Mouse (Mus musculus): ENCODE results near the gene Fnbp1l. TPM values are rescaled to one million over a fixed set of nuclear protein-coding genes. Genes with fewer than 3 reads are reported as not detected.

Gene Fnbp1l
- total and polyA plus RNA-seq, 3 experiments = 0.11 TPM; not detected in 2

GRCm38 (mm10) chr3:122515568-122516326 lies 103.8 kb downstream of the Fnbp1l start:
- ATAC-seq (ENCODE audit: extremely low read depth, insufficient number of reproducible peaks, low FRiP score, poor library complexity, severe bottlenecking) = no peak
- H3K9me3 ChIP-seq (replicated peaks) = no peaks in the 10 kb centered on the region
- no peaks in the 10 kb centered on the region for H3K36me3 ChIP-seq (replicated peaks)
- H3K27me3 ChIP-seq (ENCODE audit: insufficient read depth, low read length) = no peaks in the 10 kb centered on the region; the same call in 1 of the 2 replicates
- no peak overlapping the region for H3K4me3 ChIP-seq (ENCODE audit: low read depth, low read length)
- DNase-seq (ENCODE audit: low spot score) = no peak
- no peak for TF ChIP-seq GATA1 (IDR thresholded peaks at IDR 0.05; ENCODE audit: borderline replicate concordance, low read length)
- TF ChIP-seq GATA2 (IDR thresholded peaks at IDR 0.05; ENCODE audit: borderline replicate concordance, low read depth, low read length) = no peak
- TF ChIP-seq POLR2AphosphoS5 (IDR thresholded peaks at IDR 0.05; ENCODE audit: insufficient replicate concordance, low read depth, low read length) = no peak
- H3K4me1 ChIP-seq (ENCODE audit: insufficient read depth, low read depth, low read length) = no peaks in the 10 kb centered on the region

- no peaks in the 10 kb centered on the region for H3K36me3 ChIP-seq (replicated peaks)
- DNase-seq (ENCODE audit: low spot score) (no peak), ATAC-seq (ENCODE audit: extremely low read depth, insufficient number of reproducible peaks, low FRiP score, poor library complexity, severe bottlenecking) (no peak)
- TF ChIP-seq POLR2AphosphoS5 (IDR thresholded peaks at IDR 0.05; ENCODE audit: insufficient replicate concordance, low read depth, low read length) (no peak), TAL1 (conservative IDR thresholded peaks at IDR 0.05; ENCODE audit: low read depth, low read length) (no peak), GATA1 (IDR thresholded peaks at IDR 0.05; ENCODE audit: borderline replicate concordance, low read length) (no peak), CTCF (IDR thresholded peaks at IDR 0.05; ENCODE audit: low read depth, low read length) (no peak), GATA2 (IDR thresholded peaks at IDR 0.05; ENCODE audit: borderline replicate concordance, low read depth, low read length) (no peak)
- no peaks in the 10 kb centered on the region for H3K9me3 ChIP-seq (replicated peaks)
- no peaks in the 10 kb centered on the region for H3K4me1 ChIP-seq (ENCODE audit: insufficient read depth, low read depth, low read length)
- H3K27me3 ChIP-seq (ENCODE audit: insufficient read depth, low read length) = no peaks in the 10 kb centered on the region; the same call in 1 of the 2 replicates
- H3K4me3 ChIP-seq (ENCODE audit: low read depth, low read length) = no peak overlapping the region
These were observed 106.7 kb downstream of the Fnbp1l start for GRCm38 (mm10) chr3:122512725-122513375.

- Histone ChIP-seq H3K36me3 (replicated peaks) (no peaks in the 10 kb centered on the region), H3K4me1 (ENCODE audit: insufficient read depth, low read depth, low read length) (no peaks in the 10 kb centered on the region), H3K9me3 (replicated peaks) (no peaks in the 10 kb centered on the region), H3K4me3 (ENCODE audit: low read depth, low read length) (no peak overlapping the region), H3K27me3 (ENCODE audit: insufficient read depth, low read length) (no peaks in the 10 kb centered on the region; the same call in 1 of the 2 replicates)
- ATAC-seq (ENCODE audit: extremely low read depth, insufficient number of reproducible peaks, low FRiP score, poor library complexity, severe bottlenecking) = no peak
- no peak for DNase-seq (ENCODE audit: low spot score)
- TF ChIP-seq TAL1 (conservative IDR thresholded peaks at IDR 0.05; ENCODE audit: low read depth, low read length) (no peak), GATA2 (IDR thresholded peaks at IDR 0.05; ENCODE audit: borderline replicate concordance, low read depth, low read length) (no peak), POLR2AphosphoS5 (IDR thresholded peaks at IDR 0.05; ENCODE audit: insufficient replicate concordance, low read depth, low read length) (no peak), CTCF (IDR thresholded peaks at IDR 0.05; ENCODE audit: low read depth, low read length) (no peak), GATA1 (IDR thresholded peaks at IDR 0.05; ENCODE audit: borderline replicate concordance, low read length) (no peak)
These were observed 107.5 kb downstream of the Fnbp1l start for GRCm38 (mm10) chr3:122511721-122512619.

- Histone ChIP-seq H3K4me1 (ENCODE audit: insufficient read depth, low read depth, low read length) (no peaks in the 10 kb centered on the region), H3K9me3 (replicated peaks) (no peaks in the 10 kb centered on the region), H3K4me3 (ENCODE audit: low read depth, low read length) (no peak overlapping the region), H3K27me3 (ENCODE audit: insufficient read depth, low read length) (no peaks in the 10 kb centered on the region; the same call in 1 of the 2 replicates), H3K36me3 (replicated peaks) (no peaks in the 10 kb centered on the region)
- ATAC-seq (ENCODE audit: extremely low read depth, insufficient number of reproducible peaks, low FRiP score, poor library complexity, severe bottlenecking) (no peak), DNase-seq (ENCODE audit: low spot score) (no peak)
- no peak for TF ChIP-seq CTCF (IDR thresholded peaks at IDR 0.05; ENCODE audit: low read depth, low read length)
- no peak for TF ChIP-seq GATA2 (IDR thresholded peaks at IDR 0.05; ENCODE audit: borderline replicate concordance, low read depth, low read length)
- no peak for TF ChIP-seq GATA1 (IDR thresholded peaks at IDR 0.05; ENCODE audit: borderline replicate concordance, low read length)
- no peak for TF ChIP-seq TAL1 (conservative IDR thresholded peaks at IDR 0.05; ENCODE audit: low read depth, low read length)
- TF ChIP-seq POLR2AphosphoS5 (IDR thresholded peaks at IDR 0.05; ENCODE audit: insufficient replicate concordance, low read depth, low read length) = no peak
These were observed 108.6 kb downstream of the Fnbp1l start for GRCm38 (mm10) chr3:122510932-122511331.

- DNase-seq (ENCODE audit: low spot score) (no peak), ATAC-seq (ENCODE audit: extremely low read depth, insufficient number of reproducible peaks, low FRiP score, poor library complexity, severe bottlenecking) (no peak)
- Histone ChIP-seq H3K9me3 (replicated peaks) (no peaks in the 10 kb centered on the region), H3K4me1 (ENCODE audit: insufficient read depth, low read depth, low read length) (no peaks in the 10 kb centered on the region), H3K36me3 (replicated peaks) (no peaks in the 10 kb centered on the region), H3K4me3 (ENCODE audit: low read depth, low read length) (no peak overlapping the region), H3K27me3 (ENCODE audit: insufficient read depth, low read length) (no peaks in the 10 kb centered on the region; the same call in 1 of the 2 replicates)
- TF ChIP-seq GATA2 (IDR thresholded peaks at IDR 0.05; ENCODE audit: borderline replicate concordance, low read depth, low read length) = no peak
- TF ChIP-seq TAL1 (conservative IDR thresholded peaks at IDR 0.05; ENCODE audit: low read depth, low read length) = no peak
- TF ChIP-seq CTCF (IDR thresholded peaks at IDR 0.05; ENCODE audit: low read depth, low read length) = no peak
- no peak for TF ChIP-seq POLR2AphosphoS5 (IDR thresholded peaks at IDR 0.05; ENCODE audit: insufficient replicate concordance, low read depth, low read length)
- TF ChIP-seq GATA1 (IDR thresholded peaks at IDR 0.05; ENCODE audit: borderline replicate concordance, low read length) = no peak
These were observed 109.2 kb downstream of the Fnbp1l start for GRCm38 (mm10) chr3:122510240-122510750.

Data from G1E (cell line).